Mouse (Mus musculus): ENCODE data around the gene Spcs3.

The Spcs3 gene

GRCm38 (mm10) chr8:54529382-54530296 is at the start of gene Spcs3, which contains the start of gene Asb5:
TSS of gene Spcs3 (minus strand) at chr8:54529998.
TSS of gene Asb5 (plus strand) at chr8:54529580.
- in situ Hi-C loops (cut with MboI; ENCODE audit: low pct_unique_long_range_greater_than_20kb in 1 of 2, low sequenced_read_pairs in 2 of 2, unreplicated experiment in 1 of 2): loop anchor here in 1 of 2 experiments (10.0 kb wide), 1 partner anchor 135 kb away; no protein-coding TSS in a partner anchor

- in situ Hi-C loops (cut with MboI; ENCODE audit: low pct_unique_long_range_greater_than_20kb in 1 of 2, low sequenced_read_pairs in 2 of 2, unreplicated experiment in 1 of 2): no loop called here
Observed at GRCm38 (mm10) chr8:54570618-54571609, 41.1 kb upstream of the Spcs3 start.

- in situ Hi-C loops (cut with MboI; ENCODE audit: low pct_unique_long_range_greater_than_20kb in 1 of 2, low sequenced_read_pairs in 2 of 2, unreplicated experiment in 1 of 2): no loop called here
Observed at GRCm38 (mm10) chr8:54567168-54567567, 37.4 kb upstream of the Spcs3 start.

- in situ Hi-C loops (cut with MboI; ENCODE audit: low pct_unique_long_range_greater_than_20kb in 1 of 2, low sequenced_read_pairs in 2 of 2, unreplicated experiment in 1 of 2): no loop called here
Observed at GRCm38 (mm10) chr8:54565603-54566260, 35.9 kb upstream of the Spcs3 start.

GRCm38 (mm10) chr8:54565181-54565580 is 35.4 kb upstream of the Spcs3 start:
- in situ Hi-C loops (cut with MboI; ENCODE audit: low pct_unique_long_range_greater_than_20kb in 1 of 2, low sequenced_read_pairs in 2 of 2, unreplicated experiment in 1 of 2): no loop called here

GRCm38 (mm10) chr8:54562137-54562536 is 32.3 kb upstream of the Spcs3 start:
- in situ Hi-C loops (cut with MboI; ENCODE audit: low pct_unique_long_range_greater_than_20kb in 1 of 2, low sequenced_read_pairs in 2 of 2, unreplicated experiment in 1 of 2): no loop called here

GRCm38 (mm10) chr8:54554921-54555320 is 25.1 kb upstream of the Spcs3 start:
- in situ Hi-C loops (cut with MboI; ENCODE audit: low pct_unique_long_range_greater_than_20kb in 1 of 2, low sequenced_read_pairs in 2 of 2, unreplicated experiment in 1 of 2): no loop called here

- in situ Hi-C loops (cut with MboI; ENCODE audit: low pct_unique_long_range_greater_than_20kb in 1 of 2, low sequenced_read_pairs in 2 of 2, unreplicated experiment in 1 of 2): no loop called here
Observed at GRCm38 (mm10) chr8:54550026-54550574, 20.3 kb upstream of the Spcs3 start.

GRCm38 (mm10) chr8:54548383-54548782 is 18.6 kb upstream of the Spcs3 start:
- in situ Hi-C loops (cut with MboI; ENCODE audit: low pct_unique_long_range_greater_than_20kb in 1 of 2, low sequenced_read_pairs in 2 of 2, unreplicated experiment in 1 of 2): no loop called here

- in situ Hi-C loops (cut with MboI; ENCODE audit: low pct_unique_long_range_greater_than_20kb in 1 of 2, low sequenced_read_pairs in 2 of 2, unreplicated experiment in 1 of 2): no loop called here
Observed at GRCm38 (mm10) chr8:54541331-54541730, 11.5 kb upstream of the Spcs3 start.

- in situ Hi-C loops (cut with MboI; ENCODE audit: low pct_unique_long_range_greater_than_20kb in 1 of 2, low sequenced_read_pairs in 2 of 2, unreplicated experiment in 1 of 2): no loop called here
Observed at GRCm38 (mm10) chr8:54537285-54537684, 7.5 kb upstream of the Spcs3 start.

GRCm38 (mm10) chr8:54535172-54535571 is 5.4 kb upstream of the Spcs3 start:
- in situ Hi-C loops (cut with MboI; ENCODE audit: low pct_unique_long_range_greater_than_20kb in 1 of 2, low sequenced_read_pairs in 2 of 2, unreplicated experiment in 1 of 2): no loop called here

GRCm38 (mm10) chr8:54528571-54528970 is 1.2 kb downstream of the Spcs3 start:
- in situ Hi-C loops (cut with MboI; ENCODE audit: low pct_unique_long_range_greater_than_20kb in 1 of 2, low sequenced_read_pairs in 2 of 2, unreplicated experiment in 1 of 2): loop anchor here in 1 of 2 experiments (10.0 kb wide), 1 partner anchor 136 kb away; no protein-coding TSS in a partner anchor

GRCm38 (mm10) chr8:54526700-54527099 is 3.1 kb downstream of the Spcs3 start:
- in situ Hi-C loops (cut with MboI; ENCODE audit: low pct_unique_long_range_greater_than_20kb in 1 of 2, low sequenced_read_pairs in 2 of 2, unreplicated experiment in 1 of 2): loop anchor here in 1 of 2 experiments (10.0 kb wide), 1 partner anchor 138 kb away; no protein-coding TSS in a partner anchor

- in situ Hi-C loops (cut with MboI; ENCODE audit: low pct_unique_long_range_greater_than_20kb in 1 of 2, low sequenced_read_pairs in 2 of 2, unreplicated experiment in 1 of 2): loop anchor here in 1 of 2 experiments (10.0 kb wide), 1 partner anchor 139 kb away; no protein-coding TSS in a partner anchor
Observed at GRCm38 (mm10) chr8:54525606-54526005, 4.2 kb downstream of the Spcs3 start.

- in situ Hi-C loops (cut with MboI; ENCODE audit: low pct_unique_long_range_greater_than_20kb in 1 of 2, low sequenced_read_pairs in 2 of 2, unreplicated experiment in 1 of 2): loop anchor here (10.0 to 25.0 kb wide), 2 partner anchors 142 to 144 kb away; no protein-coding TSS in a partner anchor
Observed at GRCm38 (mm10) chr8:54520516-54520915, 9.3 kb downstream of the Spcs3 start.

- in situ Hi-C loops (cut with MboI; ENCODE audit: low pct_unique_long_range_greater_than_20kb in 1 of 2, low sequenced_read_pairs in 2 of 2, unreplicated experiment in 1 of 2): loop anchor here in 1 of 2 experiments (25.0 kb wide), 1 partner anchor 143 kb away; no protein-coding TSS in a partner anchor
Observed at GRCm38 (mm10) chr8:54518756-54519460, 10.9 kb downstream of the Spcs3 start.

Data from mouse embryonic stem cell (cell line).